Mouse (Mus musculus): ENCODE results near the gene Sema3a. TPM values are rescaled to one million over a fixed set of nuclear protein-coding genes. Genes with fewer than 3 reads are reported as not detected.
"Not testable (repeated sequence)": the region's sequence is repeated elsewhere in the genome, so short reads cannot be mapped to it uniquely, and the experiment has no call there.

Sema3a gene
- polyA plus RNA-seq, 1 experiment from 2014 or later = 23.1 TPM

GRCm38 (mm10) chr5:13614575-13614974, 489.4 kb downstream of the Sema3a start:
- H3K9ac ChIP-seq (ENCODE audit: low read depth, low read length); H3K4me2 ChIP-seq; H3K4me1 ChIP-seq (ENCODE audit: control insufficient read depth, insufficient read depth, low read length); ATAC-seq (replicated peaks; ENCODE audit: insufficient number of reproducible peaks, low FRiP score, low TSS enrichment); H3K9me3 ChIP-seq (replicated peaks; ENCODE audit: control insufficient read depth, low read length); H3K27ac ChIP-seq (ENCODE audit: low read depth, low read length); H3K27me3 ChIP-seq (ENCODE audit: control insufficient read depth, insufficient read depth, low read length); H3K4me3 ChIP-seq (ENCODE audit: low read depth, low read length); H3K36me3 ChIP-seq (ENCODE audit: control insufficient read depth, insufficient read depth, low read length): not testable (repeated sequence)
- 71% methylated on average over 7 of the region's 7 CpGs for WGBS (ENCODE audit: insufficient replicate concordance)

GRCm38 (mm10) chr5:13615907-13616306, 490.7 kb downstream of the Sema3a start:
- H3K4me3 ChIP-seq (ENCODE audit: low read depth, low read length) = no peak overlapping the region
- no peak for ATAC-seq (replicated peaks; ENCODE audit: insufficient number of reproducible peaks, low FRiP score, low TSS enrichment)
- no peak overlapping the region for H3K27ac ChIP-seq (ENCODE audit: low read depth, low read length)
- WGBS (ENCODE audit: insufficient replicate concordance) = 76% methylated on average over 2 of the region's 2 CpGs
- no peaks in the 10 kb centered on the region for H3K36me3 ChIP-seq (ENCODE audit: control insufficient read depth, insufficient read depth, low read length)
- H3K9ac ChIP-seq (ENCODE audit: low read depth, low read length) = no peak overlapping the region
- no peaks in the 10 kb centered on the region for H3K27me3 ChIP-seq (ENCODE audit: control insufficient read depth, insufficient read depth, low read length)
- no peaks in the 10 kb centered on the region for H3K9me3 ChIP-seq (replicated peaks; ENCODE audit: control insufficient read depth, low read length)
- H3K4me2 ChIP-seq = no peak overlapping the region
- no peaks in the 10 kb centered on the region for H3K4me1 ChIP-seq (ENCODE audit: control insufficient read depth, insufficient read depth, low read length)

- WGBS (ENCODE audit: insufficient replicate concordance) = 65% methylated on average over 7 of the region's 7 CpGs
- no peak for ATAC-seq (replicated peaks; ENCODE audit: insufficient number of reproducible peaks, low FRiP score, low TSS enrichment)
Measured at GRCm38 (mm10) chr5:13622578-13622977, 497.4 kb downstream of the Sema3a start.

GRCm38 (mm10) chr5:13624754-13625153, 499.5 kb downstream of the Sema3a start:
- no peak for ATAC-seq (replicated peaks; ENCODE audit: insufficient number of reproducible peaks, low FRiP score, low TSS enrichment)
- Histone ChIP-seq H3K9me3 (replicated peaks; ENCODE audit: control insufficient read depth, low read length) (no peaks in the 10 kb centered on the region), H3K4me3 (ENCODE audit: low read depth, low read length) (no peak overlapping the region), H3K27me3 (ENCODE audit: control insufficient read depth, insufficient read depth, low read length) (no peaks in the 10 kb centered on the region), H3K4me1 (ENCODE audit: control insufficient read depth, insufficient read depth, low read length) (no peaks in the 10 kb centered on the region), H3K9ac (ENCODE audit: low read depth, low read length) (no peak overlapping the region), H3K4me2 (no peak overlapping the region), H3K36me3 (ENCODE audit: control insufficient read depth, insufficient read depth, low read length) (no peaks in the 10 kb centered on the region), H3K27ac (ENCODE audit: low read depth, low read length) (no peak overlapping the region)
- 32% methylated on average over 5 of the region's 5 CpGs for WGBS (ENCODE audit: insufficient replicate concordance)

More at GRCm38 (mm10) chr5:13622578-13622977, 497.4 kb downstream of the Sema3a start:
- no peaks in the 10 kb centered on the region for H3K36me3 ChIP-seq (ENCODE audit: control insufficient read depth, insufficient read depth, low read length)
- no peak overlapping the region for H3K4me3 ChIP-seq (ENCODE audit: low read depth, low read length)
- H3K9me3 ChIP-seq (replicated peaks; ENCODE audit: control insufficient read depth, low read length) = no peaks in the 10 kb centered on the region
- no peaks in the 10 kb centered on the region for H3K4me1 ChIP-seq (ENCODE audit: control insufficient read depth, insufficient read depth, low read length)
- H3K27ac ChIP-seq (ENCODE audit: low read depth, low read length) = no peak overlapping the region
- no peak overlapping the region for H3K4me2 ChIP-seq
- H3K9ac ChIP-seq (ENCODE audit: low read depth, low read length) = no peak overlapping the region
- no peaks in the 10 kb centered on the region for H3K27me3 ChIP-seq (ENCODE audit: control insufficient read depth, insufficient read depth, low read length)

- H3K27me3 ChIP-seq (ENCODE audit: control insufficient read depth, insufficient read depth, low read length) = no peaks in the 10 kb centered on the region
- no peaks in the 10 kb centered on the region for H3K36me3 ChIP-seq (ENCODE audit: control insufficient read depth, insufficient read depth, low read length)
- no peak overlapping the region for H3K4me2 ChIP-seq
- no peak for ATAC-seq (replicated peaks; ENCODE audit: insufficient number of reproducible peaks, low FRiP score, low TSS enrichment)
- H3K4me3 ChIP-seq (ENCODE audit: low read depth, low read length) = no peak overlapping the region
- WGBS (ENCODE audit: insufficient replicate concordance) = 72% methylated on average over 5 of the region's 5 CpGs
- H3K9me3 ChIP-seq (replicated peaks; ENCODE audit: control insufficient read depth, low read length) = no peaks in the 10 kb centered on the region
- H3K4me1 ChIP-seq (ENCODE audit: control insufficient read depth, insufficient read depth, low read length) = no peaks in the 10 kb centered on the region
- H3K9ac ChIP-seq (ENCODE audit: low read depth, low read length) = no peak overlapping the region
- H3K27ac ChIP-seq (ENCODE audit: low read depth, low read length) = no peak overlapping the region
Measured at GRCm38 (mm10) chr5:13626093-13626492, 500.9 kb downstream of the Sema3a start.

- H3K4me3 ChIP-seq (ENCODE audit: low read depth, low read length) = peak overlapping the region; percentile 34
- no peaks in the 10 kb centered on the region for H3K9me3 ChIP-seq (replicated peaks; ENCODE audit: control insufficient read depth, low read length)
- WGBS (ENCODE audit: insufficient replicate concordance) = 18% methylated on average over 24 of the region's 24 CpGs
- peak; percentile 77; the same call in 1 of the 2 replicates for ATAC-seq (replicated peaks; ENCODE audit: insufficient number of reproducible peaks, low FRiP score, low TSS enrichment)
- H3K36me3 ChIP-seq (ENCODE audit: control insufficient read depth, insufficient read depth, low read length) = no peaks in the 10 kb centered on the region
- H3K27ac ChIP-seq (ENCODE audit: low read depth, low read length) = no peak overlapping the region
- H3K9ac ChIP-seq (ENCODE audit: low read depth, low read length) = peak overlapping the region; percentile 36; the same call in 1 of the 2 replicates
- H3K4me2 ChIP-seq = peak overlapping the region; percentile 74
- no peaks in the 10 kb centered on the region for H3K4me1 ChIP-seq (ENCODE audit: control insufficient read depth, insufficient read depth, low read length)
- H3K27me3 ChIP-seq (ENCODE audit: control insufficient read depth, insufficient read depth, low read length) = no peaks in the 10 kb centered on the region
Measured at GRCm38 (mm10) chr5:13628606-13629311, 503.5 kb downstream of the Sema3a start.

GRCm38 (mm10) chr5:13629916-13630315, 504.7 kb downstream of the Sema3a start:
- Histone ChIP-seq H3K27me3 (ENCODE audit: control insufficient read depth, insufficient read depth, low read length) (no peaks in the 10 kb centered on the region), H3K9me3 (replicated peaks; ENCODE audit: control insufficient read depth, low read length) (no peaks in the 10 kb centered on the region), H3K4me1 (ENCODE audit: control insufficient read depth, insufficient read depth, low read length) (no peaks in the 10 kb centered on the region), H3K4me2 (no peak overlapping the region), H3K4me3 (ENCODE audit: low read depth, low read length) (no peak overlapping the region), H3K36me3 (ENCODE audit: control insufficient read depth, insufficient read depth, low read length) (no peaks in the 10 kb centered on the region), H3K27ac (ENCODE audit: low read depth, low read length) (no peak overlapping the region), H3K9ac (ENCODE audit: low read depth, low read length) (no peak overlapping the region)
- 26% methylated on average over 5 of the region's 5 CpGs for WGBS (ENCODE audit: insufficient replicate concordance)
- no peak for ATAC-seq (replicated peaks; ENCODE audit: insufficient number of reproducible peaks, low FRiP score, low TSS enrichment)

GRCm38 (mm10) chr5:13630692-13631091, 505.5 kb downstream of the Sema3a start:
- H3K9me3 ChIP-seq (replicated peaks; ENCODE audit: control insufficient read depth, low read length) = no peaks in the 10 kb centered on the region
- H3K4me2 ChIP-seq = no peak overlapping the region
- no peak overlapping the region for H3K27ac ChIP-seq (ENCODE audit: low read depth, low read length)
- no peaks in the 10 kb centered on the region for H3K27me3 ChIP-seq (ENCODE audit: control insufficient read depth, insufficient read depth, low read length)
- H3K4me3 ChIP-seq (ENCODE audit: low read depth, low read length) = no peak overlapping the region
- no peak overlapping the region for H3K9ac ChIP-seq (ENCODE audit: low read depth, low read length)
- no peaks in the 10 kb centered on the region for H3K4me1 ChIP-seq (ENCODE audit: control insufficient read depth, insufficient read depth, low read length)
- no peak for ATAC-seq (replicated peaks; ENCODE audit: insufficient number of reproducible peaks, low FRiP score, low TSS enrichment)
- H3K36me3 ChIP-seq (ENCODE audit: control insufficient read depth, insufficient read depth, low read length) = no peaks in the 10 kb centered on the region

- Histone ChIP-seq H3K27ac (ENCODE audit: low read depth, low read length) (no peak overlapping the region), H3K27me3 (ENCODE audit: control insufficient read depth, insufficient read depth, low read length) (no peaks in the 10 kb centered on the region), H3K4me1 (ENCODE audit: control insufficient read depth, insufficient read depth, low read length) (no peaks in the 10 kb centered on the region), H3K4me3 (ENCODE audit: low read depth, low read length) (no peak overlapping the region), H3K9ac (ENCODE audit: low read depth, low read length) (no peak overlapping the region), H3K9me3 (replicated peaks; ENCODE audit: control insufficient read depth, low read length) (no peaks in the 10 kb centered on the region), H3K36me3 (ENCODE audit: control insufficient read depth, insufficient read depth, low read length) (no peaks in the 10 kb centered on the region), H3K4me2 (no peak overlapping the region)
- ATAC-seq (replicated peaks; ENCODE audit: insufficient number of reproducible peaks, low FRiP score, low TSS enrichment) = no peak
- WGBS (ENCODE audit: insufficient replicate concordance) = 70% methylated on average over 3 of the region's 3 CpGs
Measured at GRCm38 (mm10) chr5:13636237-13636636, 511.0 kb downstream of the Sema3a start.
